Mouse (Mus musculus) cortical plate, adult 2 months (tissue): ENCODE measurements around the gene Fam47c.

Experiments used
- CTCF ChIP-seq: fragments of 200-500 bp; IDR thresholded peaks from 2 replicates; pipeline ENCODE4 v1.5.1; 2011; ENCODE audit warnings: mild to moderate bottlenecking, control low read depth, low read length; ENCODE audit not compliant: insufficient read depth; ENCODE audit errors: extremely low read depth
- POLR2A ChIP-seq: fragments of 200-500 bp; IDR thresholded peaks from 2 replicates; pipeline ENCODE4 v1.6.1; 2011; ENCODE audit warnings: mild to moderate bottlenecking, low read length, control low read depth; ENCODE audit not compliant: insufficient read depth; ENCODE audit errors: extremely low read depth

- no peak for TF ChIP-seq CTCF
- no peak for TF ChIP-seq POLR2A
These were observed 31.8 kb downstream of the Fam47c start for GRCm38 (mm10) chrX:78769408-78769807.
